Mouse (Mus musculus): ENCODE data around the gene Utp14b.

DNA sequence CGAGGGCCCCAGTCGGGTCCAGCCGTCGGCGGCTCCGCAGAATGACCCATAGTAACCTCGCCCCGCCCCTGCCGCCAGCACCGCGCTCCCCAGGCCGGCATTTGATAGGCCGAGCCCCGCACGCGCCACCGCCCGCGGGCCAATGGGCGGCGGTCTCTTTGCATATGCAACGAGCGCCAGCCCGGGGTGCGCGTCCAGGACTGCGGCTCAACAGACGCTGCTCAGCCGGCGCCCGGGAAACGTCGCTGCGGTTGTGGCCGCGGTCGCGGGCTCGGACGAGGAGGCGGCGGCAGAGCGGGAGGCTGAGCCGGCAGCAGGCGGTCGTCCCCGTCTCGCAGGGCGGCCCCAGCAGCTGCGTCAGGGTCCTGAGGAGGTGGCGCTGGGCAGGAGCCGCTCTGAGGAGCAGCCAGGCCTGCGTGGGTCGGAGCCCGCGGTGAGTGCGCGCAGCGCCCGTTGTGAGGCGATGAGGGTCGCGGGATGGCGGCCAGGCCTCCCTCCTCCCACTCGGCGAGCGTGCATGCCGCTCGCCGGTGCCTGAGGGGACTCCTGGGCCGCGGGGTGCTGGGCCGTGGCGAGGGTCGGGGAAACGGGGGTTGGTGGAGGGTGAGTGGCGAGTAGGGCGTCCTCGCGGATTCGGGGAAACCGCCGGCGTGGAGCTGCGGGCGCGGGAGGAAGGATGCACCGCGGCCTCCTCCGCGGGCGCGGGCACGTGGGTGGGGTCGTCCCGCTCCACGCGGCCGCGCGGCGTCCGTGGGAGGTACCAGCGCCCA lies at the start of gene Utp14b, which contains the start of gene Acsl3:
- TF ChIP-seq CTCF (IDR thresholded peaks at IDR 0.05; ENCODE audit: low read depth) (no peak), EP300 (optimal IDR thresholded peaks at IDR 0.05) (no peak)
